Mouse (Mus musculus): ENCODE measurements around the gene Prn. TPM values are rescaled to one million over a fixed set of nuclear protein-coding genes. Genes with fewer than 3 reads are reported as not detected.

Gene Prn
- polyA plus RNA-seq, 1 experiment = not detected

DNA sequence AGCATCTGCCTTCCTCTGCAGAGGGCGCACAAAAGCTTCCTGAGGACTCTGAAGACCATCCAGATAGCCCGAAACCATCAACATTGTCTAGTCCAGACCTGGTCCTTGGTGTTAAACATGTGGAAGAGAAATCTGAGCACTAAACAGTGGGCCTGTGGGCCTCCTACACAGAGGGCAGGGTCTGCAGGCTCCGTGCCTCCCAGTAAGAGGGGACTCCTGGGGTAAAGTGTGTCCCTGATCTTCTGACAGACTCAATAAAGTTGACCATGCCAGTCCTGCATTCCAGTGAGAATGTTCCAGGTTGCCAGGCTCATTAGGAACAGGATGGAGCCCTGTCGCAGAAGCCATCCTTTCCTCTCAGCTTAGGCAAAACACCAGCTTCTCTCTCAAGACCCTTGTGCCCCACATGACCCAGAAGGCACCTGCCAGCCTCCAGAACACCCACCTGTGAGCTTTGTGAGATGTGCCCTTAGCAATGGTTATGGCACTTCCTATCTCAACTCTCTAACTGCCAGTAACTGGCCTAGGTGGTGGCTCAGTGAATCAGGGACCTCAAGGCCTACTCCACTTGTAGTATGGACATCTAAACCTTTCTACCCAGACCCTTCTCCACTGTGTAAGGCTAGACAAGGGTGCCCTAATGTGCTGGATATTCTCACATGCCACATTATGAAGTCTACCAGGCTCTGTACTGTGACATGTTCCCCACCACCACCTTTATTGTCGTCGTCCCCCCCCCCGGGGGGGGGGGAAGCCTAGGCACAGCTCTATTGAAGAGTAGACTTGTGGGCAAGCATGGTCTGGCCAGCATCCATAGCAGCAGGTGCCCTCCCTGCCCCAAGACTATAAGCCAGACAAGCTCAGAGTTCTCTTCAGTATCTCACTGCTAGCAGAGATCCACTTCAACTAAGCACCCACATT is 46.8 kb downstream of the Prn start:
- H3K4me1 ChIP-seq (replicated peaks; ENCODE audit: control insufficient read depth, insufficient read depth, low read length) = no peaks in the 10 kb centered on the region
- peaks cover 3% of the 10 kb centered on the region; the same call in 1 of the 2 replicates for H3K27me3 ChIP-seq (ENCODE audit: control insufficient read depth, insufficient read depth, low read length)
- 94% methylated on average over 7 of the region's 7 CpGs for WGBS
- no peak for DNase-seq
- H3K4me3 ChIP-seq (ENCODE audit: control insufficient read depth, insufficient read depth, low read length) = no peak overlapping the region
- no peak overlapping the region for H3K27ac ChIP-seq (ENCODE audit: control insufficient read depth, insufficient read depth, low read length)
- TF ChIP-seq POLR2A (IDR thresholded peaks at IDR 0.05; ENCODE audit: control insufficient read depth, extremely low read depth, insufficient read depth, low read length, poor library complexity) = no peak
- TF ChIP-seq CTCF (IDR thresholded peaks at IDR 0.05; ENCODE audit: borderline replicate concordance, control insufficient read depth, extremely low read depth, insufficient read depth, low read length, poor library complexity) = no peak
- no peaks in the 10 kb centered on the region for H3K36me3 ChIP-seq (ENCODE audit: control insufficient read depth, insufficient read depth, low read length)

- Histone ChIP-seq H3K27me3 (ENCODE audit: control insufficient read depth, insufficient read depth, low read length) (peaks cover 3% of the 10 kb centered on the region; the same call in 1 of the 2 replicates), H3K36me3 (ENCODE audit: control insufficient read depth, insufficient read depth, low read length) (no peaks in the 10 kb centered on the region), H3K4me3 (ENCODE audit: control insufficient read depth, insufficient read depth, low read length) (no peak overlapping the region), H3K27ac (ENCODE audit: control insufficient read depth, insufficient read depth, low read length) (no peak overlapping the region), H3K4me1 (replicated peaks; ENCODE audit: control insufficient read depth, insufficient read depth, low read length) (no peaks in the 10 kb centered on the region)
- 74% methylated on average over 9 of the region's 9 CpGs for WGBS
- no peak for DNase-seq
- TF ChIP-seq CTCF (IDR thresholded peaks at IDR 0.05; ENCODE audit: borderline replicate concordance, control insufficient read depth, extremely low read depth, insufficient read depth, low read length, poor library complexity) = no peak
- TF ChIP-seq POLR2A (IDR thresholded peaks at IDR 0.05; ENCODE audit: control insufficient read depth, extremely low read depth, insufficient read depth, low read length, poor library complexity) = no peak
Measured at GRCm38 (mm10) chr2:131957731-131958222, 48.0 kb downstream of the Prn start.

DNA sequence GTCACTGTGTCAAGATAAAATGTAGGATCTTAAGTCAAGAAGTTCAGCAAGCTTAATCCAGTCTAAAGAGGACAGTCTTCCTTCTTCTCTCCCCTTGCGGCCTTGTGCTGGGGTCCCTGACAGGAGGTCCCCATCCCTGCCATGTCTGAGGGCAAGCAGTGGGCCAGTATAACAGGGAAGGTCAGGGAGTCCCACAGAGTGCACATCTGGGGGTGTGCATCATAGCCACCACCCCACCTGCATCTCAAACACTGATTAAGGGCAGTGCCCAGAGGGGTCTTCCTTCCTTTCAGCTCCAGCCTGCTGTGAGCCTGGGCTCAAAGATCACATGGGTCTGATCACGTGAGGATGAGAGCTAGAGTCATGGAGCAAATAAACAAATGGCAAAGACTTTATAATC is 51.9 kb downstream of the Prn start:
- Histone ChIP-seq H3K27me3 (ENCODE audit: control insufficient read depth, insufficient read depth, low read length) (no peaks in the 10 kb centered on the region), H3K4me3 (ENCODE audit: control insufficient read depth, insufficient read depth, low read length) (no peak overlapping the region), H3K36me3 (ENCODE audit: control insufficient read depth, insufficient read depth, low read length) (no peaks in the 10 kb centered on the region), H3K27ac (ENCODE audit: control insufficient read depth, insufficient read depth, low read length) (no peak overlapping the region), H3K4me1 (replicated peaks; ENCODE audit: control insufficient read depth, insufficient read depth, low read length) (no peaks in the 10 kb centered on the region)
- no peak for TF ChIP-seq POLR2A (IDR thresholded peaks at IDR 0.05; ENCODE audit: control insufficient read depth, extremely low read depth, insufficient read depth, low read length, poor library complexity)
- TF ChIP-seq CTCF (IDR thresholded peaks at IDR 0.05; ENCODE audit: borderline replicate concordance, control insufficient read depth, extremely low read depth, insufficient read depth, low read length, poor library complexity) = no peak
- WGBS = 92% methylated on average over 2 of the region's 2 CpGs
- DNase-seq = no peak

GRCm38 (mm10) chr2:131970597-131970996 is 60.8 kb downstream of the Prn start:
- 46% methylated on average over 2 of the region's 2 CpGs for WGBS
- Histone ChIP-seq H3K27ac (ENCODE audit: control insufficient read depth, insufficient read depth, low read length) (no peak overlapping the region), H3K4me3 (ENCODE audit: control insufficient read depth, insufficient read depth, low read length) (no peak overlapping the region), H3K36me3 (ENCODE audit: control insufficient read depth, insufficient read depth, low read length) (no peaks in the 10 kb centered on the region), H3K27me3 (ENCODE audit: control insufficient read depth, insufficient read depth, low read length) (no peaks in the 10 kb centered on the region), H3K4me1 (replicated peaks; ENCODE audit: control insufficient read depth, insufficient read depth, low read length) (peaks cover 6% of the 10 kb centered on the region)
- DNase-seq = no peak
- TF ChIP-seq CTCF (IDR thresholded peaks at IDR 0.05; ENCODE audit: borderline replicate concordance, control insufficient read depth, extremely low read depth, insufficient read depth, low read length, poor library complexity) (no peak), POLR2A (IDR thresholded peaks at IDR 0.05; ENCODE audit: control insufficient read depth, extremely low read depth, insufficient read depth, low read length, poor library complexity) (no peak)

DNA sequence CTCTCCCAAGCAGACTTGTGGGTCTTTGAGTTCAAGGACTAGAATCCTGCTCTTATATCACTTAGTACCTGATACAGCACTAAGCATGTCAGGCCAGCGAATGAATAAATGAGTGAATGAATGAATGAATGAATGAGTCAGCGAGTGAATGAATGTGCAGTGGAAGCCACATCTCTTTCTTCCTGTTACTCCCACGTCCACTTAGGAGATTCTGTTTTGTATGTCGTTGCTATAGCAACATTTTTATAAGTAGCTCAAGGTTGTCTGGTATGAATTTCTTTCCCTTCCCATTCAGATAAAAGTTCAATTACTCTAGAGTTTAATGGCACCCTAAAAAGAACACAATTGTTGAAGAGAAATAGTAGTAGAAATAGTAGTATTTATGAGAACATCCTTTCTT is 61.3 kb downstream of the Prn start:
- no peaks in the 10 kb centered on the region for H3K27me3 ChIP-seq (ENCODE audit: control insufficient read depth, insufficient read depth, low read length)
- DNase-seq = no peak
- no peaks in the 10 kb centered on the region for H3K36me3 ChIP-seq (ENCODE audit: control insufficient read depth, insufficient read depth, low read length)
- no peak for TF ChIP-seq POLR2A (IDR thresholded peaks at IDR 0.05; ENCODE audit: control insufficient read depth, extremely low read depth, insufficient read depth, low read length, poor library complexity)
- no peak for TF ChIP-seq CTCF (IDR thresholded peaks at IDR 0.05; ENCODE audit: borderline replicate concordance, control insufficient read depth, extremely low read depth, insufficient read depth, low read length, poor library complexity)
- no peak overlapping the region for H3K4me3 ChIP-seq (ENCODE audit: control insufficient read depth, insufficient read depth, low read length)
- H3K4me1 ChIP-seq (replicated peaks; ENCODE audit: control insufficient read depth, insufficient read depth, low read length) = peaks cover 6% of the 10 kb centered on the region
- 78% methylated on average over 4 of the region's 4 CpGs for WGBS
- H3K27ac ChIP-seq (ENCODE audit: control insufficient read depth, insufficient read depth, low read length) = no peak overlapping the region

GRCm38 (mm10) chr2:131976663-131977062 is 66.9 kb downstream of the Prn start:
- 0 out of 2 replicates have a peak, but pooled peaks cover under 1% of the 10 kb centered on the region for H3K4me1 ChIP-seq (replicated peaks; ENCODE audit: control insufficient read depth, insufficient read depth, low read length)
- no peaks in the 10 kb centered on the region for H3K27me3 ChIP-seq (ENCODE audit: control insufficient read depth, insufficient read depth, low read length)
- DNase-seq = no peak
- 55% methylated on average over 3 of the region's 3 CpGs for WGBS
- no peak overlapping the region for H3K27ac ChIP-seq (ENCODE audit: control insufficient read depth, insufficient read depth, low read length)
- H3K4me3 ChIP-seq (ENCODE audit: control insufficient read depth, insufficient read depth, low read length) = no peak overlapping the region
- no peaks in the 10 kb centered on the region for H3K36me3 ChIP-seq (ENCODE audit: control insufficient read depth, insufficient read depth, low read length)
- TF ChIP-seq CTCF (IDR thresholded peaks at IDR 0.05; ENCODE audit: borderline replicate concordance, control insufficient read depth, extremely low read depth, insufficient read depth, low read length, poor library complexity) = no peak
- TF ChIP-seq POLR2A (IDR thresholded peaks at IDR 0.05; ENCODE audit: control insufficient read depth, extremely low read depth, insufficient read depth, low read length, poor library complexity) = no peak

Measured in thymus, adult 2 months (tissue).